Mouse (Mus musculus) MEL (cell line): ENCODE results near the gene Clec12a.

ENCODE experiments used
- CHD2 ChIP-seq: IDR thresholded peaks from 2 replicates; pipeline ENCODE4 v1.6.1; 2011; ENCODE audit warnings: low read length, improper control_type of control experiment
- CTCF ChIP-seq, 3 experiments: IDR thresholded peaks in 2 of 3; conservative IDR thresholded peaks in 1 of 3; 2 replicates each; pipeline ENCODE4 v1.5.1; 2011 to 2012; ENCODE audit warnings: low read length in 3 of 3, low read depth in 2 of 3, mild to moderate bottlenecking in 2 of 3, improper control_type of control experiment in 1 of 3, inconsistent platforms in 1 of 3, mixed read lengths in 1 of 3, moderate library complexity in 1 of 3; ENCODE audit not compliant: control insufficient read depth in 1 of 3, insufficient read depth in 1 of 3, poor library complexity in 1 of 3, severe bottlenecking in 1 of 3
- E2F4 ChIP-seq: IDR thresholded peaks from 2 replicates; pipeline ENCODE4 v1.6.1; 2011; ENCODE audit warnings: low read depth, low read length, improper control_type of control experiment, borderline replicate concordance
- EP300 ChIP-seq, 2 experiments: IDR thresholded peaks; 2 replicates each; pipeline ENCODE4 v1.6.1; 2011; ENCODE audit warnings: improper control_type of control experiment in 2 of 2, low read length in 2 of 2, low read depth in 1 of 2, mild to moderate bottlenecking in 1 of 2
- HCFC1 ChIP-seq: IDR thresholded peaks from 2 replicates; pipeline ENCODE4 v1.6.1; 2012; ENCODE audit warnings: low read depth, mild to moderate bottlenecking, inconsistent platforms, low read length, improper control_type of control experiment, moderate library complexity
- JUND ChIP-seq: IDR thresholded peaks from 2 replicates; pipeline ENCODE4 v1.6.1; 2011; ENCODE audit warnings: low read depth, mild to moderate bottlenecking, improper control_type of control experiment, low read length
- KAT2A ChIP-seq: conservative IDR thresholded peaks from 2 replicates; pipeline ENCODE4 v1.6.1; 2012; ENCODE audit warnings: low read depth, low read length, improper control_type of control experiment, inconsistent platforms
- NELFE ChIP-seq: IDR thresholded peaks from 2 replicates; pipeline ENCODE4 v1.6.1; 2011; ENCODE audit warnings: low read depth, low read length, improper control_type of control experiment
- NRF1 ChIP-seq: IDR thresholded peaks from 2 replicates; pipeline ENCODE4 v1.6.1; 2014; ENCODE audit warnings: low read depth, mild to moderate bottlenecking, inconsistent platforms, low read length, improper control_type of control experiment, moderate library complexity; ENCODE audit not compliant: poor library complexity, insufficient read depth, severe bottlenecking
- POLR2A ChIP-seq, 2 experiments: IDR thresholded peaks; 2 replicates each; pipeline ENCODE4 v1.6.1; 2011 to 2012; ENCODE audit warnings: low read length in 2 of 2, mild to moderate bottlenecking in 2 of 2, control low read depth in 1 of 2, improper control_type of control experiment in 1 of 2, low read depth in 1 of 2, moderate library complexity in 1 of 2; ENCODE audit not compliant: control insufficient read depth in 1 of 2, insufficient read depth in 1 of 2, poor library complexity in 1 of 2
- UBTF ChIP-seq: IDR thresholded peaks from 2 replicates; pipeline ENCODE4 v1.6.1; 2012; ENCODE audit warnings: low read depth, mild to moderate bottlenecking, inconsistent platforms, low read length, improper control_type of control experiment, moderate library complexity, borderline replicate concordance; ENCODE audit not compliant: insufficient read depth
- ZKSCAN1 ChIP-seq: IDR thresholded peaks from 2 replicates; pipeline ENCODE4 v1.6.1; 2012; ENCODE audit warnings: low read depth, mild to moderate bottlenecking, inconsistent platforms, low read length, improper control_type of control experiment, moderate library complexity
- ZMIZ1 ChIP-seq: IDR thresholded peaks from 2 replicates; pipeline ENCODE4 v1.6.1; 2012; ENCODE audit warnings: low read depth, mild to moderate bottlenecking, inconsistent platforms, low read length, improper control_type of control experiment, moderate library complexity
- ZNF384 ChIP-seq: IDR thresholded peaks from 2 replicates; pipeline ENCODE4 v1.6.1; 2012; ENCODE audit warnings: low read depth, mild to moderate bottlenecking, inconsistent platforms, low read length, improper control_type of control experiment

DNA sequence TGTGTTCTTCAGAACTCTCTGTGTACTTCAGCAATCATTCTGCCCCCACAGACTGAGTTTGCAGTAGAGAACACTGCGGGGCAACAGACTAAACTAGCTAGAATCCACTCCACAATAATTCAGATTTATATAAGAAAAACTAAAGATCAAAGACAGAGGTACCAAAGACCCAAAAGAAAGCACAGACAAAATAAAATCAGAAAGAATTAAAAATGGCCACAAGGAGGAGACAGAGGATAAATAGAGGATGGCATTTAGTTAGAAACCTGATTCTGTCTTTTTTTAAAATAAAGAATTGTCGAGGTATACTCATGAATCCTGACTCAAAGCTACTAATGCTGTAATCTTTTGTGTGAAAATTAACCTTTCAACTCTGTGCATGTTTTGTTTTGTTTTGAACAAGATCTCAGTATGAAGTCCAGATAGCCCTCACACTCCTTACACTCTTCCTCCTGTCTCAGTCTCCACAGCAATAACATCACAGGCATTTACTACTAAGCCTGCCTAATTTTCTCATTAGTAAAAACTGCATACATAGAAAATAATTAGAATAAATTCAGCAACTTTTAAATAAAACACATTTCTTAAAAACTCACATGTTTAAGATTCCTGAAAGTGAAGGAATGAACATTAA is 50.7 kb downstream of the Clec12a start:
- TF ChIP-seq POLR2A (IDR thresholded peaks at IDR 0.05; ENCODE audit: control insufficient read depth in 1 of 2, insufficient read depth in 1 of 2, low read depth in 1 of 2, low read length in 2 of 2, poor library complexity in 1 of 2) (no peak), ZKSCAN1 (no peak), UBTF (no peak), HCFC1 (no peak), CHD2 (no peak), ZNF384 (no peak), E2F4 (no peak), EP300 (IDR thresholded peaks at IDR 0.05; ENCODE audit: low read depth in 1 of 2, low read length in 2 of 2) (no peak), CTCF (IDR thresholded peaks at IDR 0.05 in 2 of 3, conservative IDR thresholded peaks at IDR 0.05 in 1 of 3; ENCODE audit: control insufficient read depth in 1 of 3, insufficient read depth in 1 of 3, low read depth in 2 of 3, low read length in 3 of 3, poor library complexity in 1 of 3, severe bottlenecking in 1 of 3) (peak in 2 of 3 experiments; percentile 25 to 73; a peak in 4 of 6 replicates), NELFE (no peak), ZMIZ1 (no peak), JUND (no peak), NRF1 (no peak), KAT2A (no peak)
